Comparison of ENCODE assay signal across 9 mouse cellular contexts in the genomic region with DNA sequence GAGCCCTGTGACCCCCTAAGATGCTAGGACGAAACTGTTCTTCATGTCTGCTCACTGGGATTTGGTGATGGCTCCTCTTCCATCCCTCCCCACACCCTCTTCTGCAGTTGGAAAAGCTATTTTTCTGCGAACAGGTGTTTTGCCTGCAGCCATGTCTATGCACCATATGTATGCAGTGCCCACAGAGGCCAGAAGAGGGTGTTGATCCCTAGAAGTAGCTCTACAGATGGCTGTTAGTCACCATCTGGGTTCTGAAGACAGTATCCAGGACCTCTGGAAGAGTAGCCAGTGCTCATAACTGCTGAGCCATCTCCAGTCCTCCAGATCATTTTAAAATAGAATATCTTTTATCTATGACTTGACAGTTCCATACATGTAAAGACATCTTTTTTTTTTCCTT. TPM values are rescaled to one million over a fixed set of nuclear protein-coding genes. Genes with fewer than 3 reads are reported as not detected.
DNase-seq lines count a peak whose midpoint lies in the region; ATAC-seq and TF ChIP-seq lines count a peak whose summit lies in the region.
"Had no signal": no experiment of that assay in that cellular context is flagged by ENCODE, and none has a peak within 500 bp of the region (broad histone marks: within the 10 kb centered on the region; RNA-seq: fewer than 3 reads in every experiment).

No protein-coding gene starts in this region.

- DNase-seq in embryonic facial prominence, embryonic 11.5 days (ENCODE audit: low spot score), result peak; percentile 7
- DNase-seq in embryonic facial prominence, embryonic 10.5 days (ENCODE audit: low spot score), result no peak
- DNase-seq in lung, adult 18-20 months, result peak; percentile 20 to 25
- DNase-seq in lung, postnatal 4 days, result no peak
- peak; percentile 35 for DNase-seq in ZHBTc4 (ENCODE audit: low read depth, low spot score)
- DNase-seq in stomach, postnatal 0 days (ENCODE audit: low spot score), result no peak
- DNase-seq in right cerebral cortex, postnatal 4 days, result no peak
- no peak for DNase-seq in ovary, postnatal 10 days (ENCODE audit: low spot score)

- no peak overlapping the region for H3K4me3 ChIP-seq in embryonic facial prominence, embryonic 11.5 days (ENCODE audit: low read depth, low read length)
- no peak overlapping the region for H3K4me3 ChIP-seq in embryonic facial prominence, embryonic 10.5 days
- no peak overlapping the region for H3K4me3 ChIP-seq in stomach, postnatal 0 days (ENCODE audit: low read depth, low read length)
- H3K4me3 ChIP-seq: neural tube, embryonic 12.5 days had no signal

- H3K27ac ChIP-seq in embryonic facial prominence, embryonic 11.5 days (replicated peaks; ENCODE audit: low read depth, low read length), result no peak overlapping the region
- no peak overlapping the region for H3K27ac ChIP-seq in embryonic facial prominence, embryonic 10.5 days (replicated peaks)
- no peak overlapping the region for H3K27ac ChIP-seq in stomach, postnatal 0 days (replicated peaks)
- H3K27ac ChIP-seq: neural tube, embryonic 12.5 days had no signal

- H3K27me3 ChIP-seq in embryonic facial prominence, embryonic 11.5 days (ENCODE audit: control insufficient read depth, insufficient read depth, low read length), result no peaks in the 10 kb centered on the region
- H3K27me3 ChIP-seq in embryonic facial prominence, embryonic 10.5 days (replicated peaks; ENCODE audit: low read depth, poor library complexity, severe bottlenecking), result no peaks in the 10 kb centered on the region
- no peaks in the 10 kb centered on the region for H3K27me3 ChIP-seq in stomach, postnatal 0 days (ENCODE audit: control insufficient read depth, insufficient read depth, low read length)
- H3K27me3 ChIP-seq: neural tube, embryonic 12.5 days had no signal

- H3K9me3 ChIP-seq in embryonic facial prominence, embryonic 11.5 days (replicated peaks; ENCODE audit: control insufficient read depth, low read length), result no peaks in the 10 kb centered on the region
- no peaks in the 10 kb centered on the region for H3K9me3 ChIP-seq in embryonic facial prominence, embryonic 10.5 days
- no peaks in the 10 kb centered on the region for H3K9me3 ChIP-seq in stomach, postnatal 0 days (ENCODE audit: control insufficient read depth, low read length)
- H3K9me3 ChIP-seq: neural tube, embryonic 12.5 days had no signal

- WGBS in embryonic facial prominence, embryonic 11.5 days, result 80% methylated on average over 2 of the region's 2 CpGs
- 74% methylated on average over 2 of the region's 2 CpGs for WGBS in embryonic facial prominence, embryonic 10.5 days
- 94% methylated on average over 2 of the region's 2 CpGs for WGBS in stomach, postnatal 0 days

- no peak overlapping the region for H3K9ac ChIP-seq in embryonic facial prominence, embryonic 11.5 days (replicated peaks; ENCODE audit: low read length)
- no peak overlapping the region for H3K9ac ChIP-seq in stomach, postnatal 0 days (ENCODE audit: low read length)
- H3K9ac ChIP-seq: neural tube, embryonic 12.5 days had no signal

- TF ChIP-seq CTCF in stomach, postnatal 0 days (IDR thresholded peaks at IDR 0.05; ENCODE audit: low read depth), result peak; percentile 61

- H3K4me2 ChIP-seq in embryonic facial prominence, embryonic 11.5 days (ENCODE audit: low read depth, low read length), result no peak overlapping the region
- H3K4me2 ChIP-seq in stomach, postnatal 0 days (replicated peaks; ENCODE audit: low read depth), result no peak overlapping the region
- H3K4me2 ChIP-seq: neural tube, embryonic 12.5 days had no signal

- no peaks in the 10 kb centered on the region for H3K36me3 ChIP-seq in embryonic facial prominence, embryonic 11.5 days (replicated peaks; ENCODE audit: control insufficient read depth, insufficient read depth, low read depth, low read length)
- H3K36me3 ChIP-seq in embryonic facial prominence, embryonic 10.5 days (replicated peaks), result no peaks in the 10 kb centered on the region
- no peaks in the 10 kb centered on the region for H3K36me3 ChIP-seq in stomach, postnatal 0 days (ENCODE audit: control insufficient read depth, insufficient read depth, low read length)
- H3K36me3 ChIP-seq: neural tube, embryonic 12.5 days had no signal

- H3K4me1 ChIP-seq in embryonic facial prominence, embryonic 11.5 days (ENCODE audit: control insufficient read depth, insufficient read depth, low read length), result no peaks in the 10 kb centered on the region
- H3K4me1 ChIP-seq in embryonic facial prominence, embryonic 10.5 days, result no peaks in the 10 kb centered on the region
- no peaks in the 10 kb centered on the region for H3K4me1 ChIP-seq in stomach, postnatal 0 days (replicated peaks; ENCODE audit: control insufficient read depth, insufficient read depth)
- H3K4me1 ChIP-seq: neural tube, embryonic 12.5 days had no signal

- no peak for TF ChIP-seq EP300 in stomach, postnatal 0 days (optimal IDR thresholded peaks at IDR 0.05)

- no peak for ATAC-seq in embryonic facial prominence, embryonic 11.5 days (replicated peaks; ENCODE audit: insufficient number of reproducible peaks, low FRiP score, low TSS enrichment, low read depth)
- no peak for ATAC-seq in stomach, postnatal 0 days (ENCODE audit: low FRiP score, low TSS enrichment)

RNA-seq across cellular contexts. Expression of a gene that starts 20.2 kb away (rescaled TPM):
- 0.04 and 0.24 TPM in 2 replicates for polyA plus RNA-seq in embryonic facial prominence, embryonic 11.5 days (2014; fragmentation: Nextera tagmentation; extraction: Ambion mirVana)
- polyA plus RNA-seq in embryonic facial prominence, embryonic 10.5 days (2016; fragmentation: Nextera tagmentation; extraction: Ambion mirVana), result 0.05 TPM in 2 replicates
- polyA plus RNA-seq in stomach, postnatal 0 days (2015; fragmentation: Nextera tagmentation; extraction: Ambion mirVana), result 0.28 and 0.30 TPM in 2 replicates

Comparison
In these comparisons a context has a peak if more than half of its experiments do, and no peak if none do; other contexts are left out.
1. DNase-seq: peak in embryonic facial prominence, embryonic 11.5 days (single experiment), lung, adult 18-20 months (2 of 2) and ZHBTc4 (single experiment); none in embryonic facial prominence, embryonic 10.5 days (single experiment), lung, postnatal 4 days (0 of 2), stomach, postnatal 0 days (single experiment), right cerebral cortex, postnatal 4 days (single experiment) and ovary, postnatal 10 days (single experiment).